Mouse (Mus musculus): Measurements from ENCODE around the gene Slc4a10. TPM values are rescaled to one million over a fixed set of nuclear protein-coding genes. Genes with fewer than 3 reads are reported as not detected.

Slc4a10 gene
- polyA plus RNA-seq, 1 experiment from 2014 or later, result 0.02 TPM

- Histone ChIP-seq H3K4me3 (replicated peaks) (no peak overlapping the region), H3K9ac (no peak overlapping the region), H3K27ac (no peak overlapping the region), H3K4me1 (replicated peaks) (no peaks in the 10 kb centered on the region), H3K9me3 (replicated peaks) (no peaks in the 10 kb centered on the region), H3K4me2 (no peak overlapping the region), H3K36me3 (no peaks in the 10 kb centered on the region), H3K27me3 (no peaks in the 10 kb centered on the region)
- 65% methylated on average over 6 of the region's 6 CpGs for WGBS (ENCODE audit: insufficient replicate concordance)
- ATAC-seq (ENCODE audit: low read depth) (no peak), DNase-seq (no peak)
These were observed 309.5 kb downstream of the Slc4a10 start for GRCm38 (mm10) chr2:62355766-62356165.

GRCm38 (mm10) chr2:62356606-62357005, 310.3 kb downstream of the Slc4a10 start:
- DNase-seq, result no peak
- H3K9ac ChIP-seq, result no peak overlapping the region
- H3K27ac ChIP-seq, result no peak overlapping the region
- H3K36me3 ChIP-seq, result no peaks in the 10 kb centered on the region
- no peak overlapping the region for H3K4me3 ChIP-seq (replicated peaks)
- no peak overlapping the region for H3K4me2 ChIP-seq
- no peaks in the 10 kb centered on the region for H3K9me3 ChIP-seq (replicated peaks)
- no peaks in the 10 kb centered on the region for H3K4me1 ChIP-seq (replicated peaks)
- ATAC-seq (ENCODE audit: low read depth), result no peak
- 73% methylated on average over 14 of the region's 14 CpGs for WGBS (ENCODE audit: insufficient replicate concordance)
- H3K27me3 ChIP-seq, result no peaks in the 10 kb centered on the region

- Histone ChIP-seq H3K36me3 (no peaks in the 10 kb centered on the region), H3K4me3 (replicated peaks) (no peak overlapping the region), H3K9ac (no peak overlapping the region), H3K9me3 (replicated peaks) (no peaks in the 10 kb centered on the region), H3K27me3 (no peaks in the 10 kb centered on the region), H3K4me2 (no peak overlapping the region), H3K27ac (no peak overlapping the region), H3K4me1 (replicated peaks) (no peaks in the 10 kb centered on the region)
- DNase-seq (no peak), ATAC-seq (ENCODE audit: low read depth) (no peak)
- WGBS (ENCODE audit: insufficient replicate concordance), result 78% methylated on average over 7 of the region's 7 CpGs
These were observed 311.0 kb downstream of the Slc4a10 start for GRCm38 (mm10) chr2:62357259-62357658.

GRCm38 (mm10) chr2:62360872-62361271, 314.6 kb downstream of the Slc4a10 start:
- H3K27ac ChIP-seq, result no peak overlapping the region
- no peak overlapping the region for H3K4me3 ChIP-seq (replicated peaks)
- no peak for DNase-seq
- no peaks in the 10 kb centered on the region for H3K36me3 ChIP-seq
- H3K27me3 ChIP-seq, result no peaks in the 10 kb centered on the region
- no peaks in the 10 kb centered on the region for H3K9me3 ChIP-seq (replicated peaks)
- no peak for ATAC-seq (ENCODE audit: low read depth)
- WGBS (ENCODE audit: insufficient replicate concordance), result 61% methylated on average over 6 of the region's 6 CpGs
- H3K4me2 ChIP-seq, result no peak overlapping the region
- no peak overlapping the region for H3K9ac ChIP-seq
- H3K4me1 ChIP-seq (replicated peaks), result no peaks in the 10 kb centered on the region

GRCm38 (mm10) chr2:62361514-62361913, 315.3 kb downstream of the Slc4a10 start:
- H3K9ac ChIP-seq, result no peak overlapping the region
- H3K4me3 ChIP-seq (replicated peaks), result no peak overlapping the region
- WGBS (ENCODE audit: insufficient replicate concordance), result 55% methylated on average over 3 of the region's 3 CpGs
- ATAC-seq (ENCODE audit: low read depth) (no peak), DNase-seq (no peak)
- no peak overlapping the region for H3K27ac ChIP-seq
- no peaks in the 10 kb centered on the region for H3K9me3 ChIP-seq (replicated peaks)
- no peaks in the 10 kb centered on the region for H3K36me3 ChIP-seq
- no peaks in the 10 kb centered on the region for H3K27me3 ChIP-seq
- no peak overlapping the region for H3K4me2 ChIP-seq
- H3K4me1 ChIP-seq (replicated peaks), result no peaks in the 10 kb centered on the region

GRCm38 (mm10) chr2:62362211-62362610, 315.9 kb downstream of the Slc4a10 start:
- H3K36me3 ChIP-seq, result no peaks in the 10 kb centered on the region
- H3K27me3 ChIP-seq, result no peaks in the 10 kb centered on the region
- no peaks in the 10 kb centered on the region for H3K9me3 ChIP-seq (replicated peaks)
- ATAC-seq (ENCODE audit: low read depth) (no peak), DNase-seq (no peak)
- H3K4me3 ChIP-seq (replicated peaks), result no peak overlapping the region
- WGBS (ENCODE audit: insufficient replicate concordance), result 79% methylated on average over 9 of the region's 9 CpGs
- H3K4me1 ChIP-seq (replicated peaks), result no peaks in the 10 kb centered on the region
- H3K4me2 ChIP-seq, result no peak overlapping the region
- no peak overlapping the region for H3K27ac ChIP-seq
- no peak overlapping the region for H3K9ac ChIP-seq

GRCm38 (mm10) chr2:62363606-62364005, 317.3 kb downstream of the Slc4a10 start:
- Histone ChIP-seq H3K36me3 (no peaks in the 10 kb centered on the region), H3K4me3 (replicated peaks) (no peak overlapping the region), H3K4me2 (no peak overlapping the region), H3K9ac (no peak overlapping the region), H3K27me3 (no peaks in the 10 kb centered on the region), H3K9me3 (replicated peaks) (no peaks in the 10 kb centered on the region), H3K4me1 (replicated peaks) (no peaks in the 10 kb centered on the region), H3K27ac (no peak overlapping the region)
- no peak for ATAC-seq (ENCODE audit: low read depth)
- DNase-seq, result no peak
- 19% methylated on average over 4 of the region's 4 CpGs for WGBS (ENCODE audit: insufficient replicate concordance)

- Histone ChIP-seq H3K9me3 (replicated peaks) (no peaks in the 10 kb centered on the region), H3K4me1 (replicated peaks) (no peaks in the 10 kb centered on the region), H3K27me3 (no peaks in the 10 kb centered on the region), H3K4me3 (replicated peaks) (no peak overlapping the region), H3K4me2 (no peak overlapping the region), H3K9ac (no peak overlapping the region), H3K36me3 (no peaks in the 10 kb centered on the region), H3K27ac (no peak overlapping the region)
- 60% methylated on average over 5 of the region's 5 CpGs for WGBS (ENCODE audit: insufficient replicate concordance)
- ATAC-seq (ENCODE audit: low read depth), result no peak
- no peak for DNase-seq
These were observed 322.2 kb downstream of the Slc4a10 start for GRCm38 (mm10) chr2:62368349-62369053.

- H3K36me3 ChIP-seq, result no peaks in the 10 kb centered on the region
- H3K27me3 ChIP-seq, result no peaks in the 10 kb centered on the region
- WGBS (ENCODE audit: insufficient replicate concordance), result 65% methylated on average over 2 of the region's 2 CpGs
- no peaks in the 10 kb centered on the region for H3K4me1 ChIP-seq (replicated peaks)
- H3K4me2 ChIP-seq, result no peak overlapping the region
- no peak overlapping the region for H3K4me3 ChIP-seq (replicated peaks)
- no peaks in the 10 kb centered on the region for H3K9me3 ChIP-seq (replicated peaks)
- DNase-seq (no peak), ATAC-seq (ENCODE audit: low read depth) (no peak)
- H3K9ac ChIP-seq, result no peak overlapping the region
- H3K27ac ChIP-seq, result no peak overlapping the region
These were observed 323.8 kb downstream of the Slc4a10 start for GRCm38 (mm10) chr2:62370048-62370447.

- no peaks in the 10 kb centered on the region for H3K4me1 ChIP-seq (replicated peaks)
- H3K27ac ChIP-seq, result no peak overlapping the region
- WGBS (ENCODE audit: insufficient replicate concordance), result 68% methylated on average over 11 of the region's 11 CpGs
- no peaks in the 10 kb centered on the region for H3K9me3 ChIP-seq (replicated peaks)
- H3K36me3 ChIP-seq, result no peaks in the 10 kb centered on the region
- H3K4me3 ChIP-seq (replicated peaks), result no peak overlapping the region
- no peak for ATAC-seq (ENCODE audit: low read depth)
- H3K4me2 ChIP-seq, result no peak overlapping the region
- no peak overlapping the region for H3K9ac ChIP-seq
- H3K27me3 ChIP-seq, result no peaks in the 10 kb centered on the region
- no peak for DNase-seq
These were observed 327.4 kb downstream of the Slc4a10 start for GRCm38 (mm10) chr2:62373692-62374091.

Measured in liver, embryonic 13.5 days (tissue).